Mouse (Mus musculus) heart, adult 2 months (tissue): ENCODE data around the gene Slit3. TPM values are rescaled to one million over a fixed set of nuclear protein-coding genes. Genes with fewer than 3 reads are reported as not detected.

Experiments used
- DNase-seq, 2 experiments: peaks; one replicate each; pipeline ENCODE4 v3.0.0; 2021
- H3K27ac ChIP-seq: fragments of 200-600 bp; 2 replicates; pipeline ENCODE4 v1.8.1; 2022
- H3K27me3 ChIP-seq: fragments of 200-500 bp; 2 replicates; pipeline ENCODE4 v1.6.1; 2012; ENCODE audit warnings: mild to moderate bottlenecking, low read length, inconsistent platforms, mixed read lengths; ENCODE audit not compliant: control insufficient read depth, insufficient read depth
- H3K36me3 ChIP-seq: fragments of 200-500 bp; 2 replicates; pipeline ENCODE4 v1.6.1; 2012; ENCODE audit warnings: low read length, inconsistent platforms; ENCODE audit not compliant: control insufficient read depth, insufficient read depth
- H3K4me1 ChIP-seq: fragments of 200-500 bp; 2 replicates; pipeline ENCODE4 v1.6.1; 2011; ENCODE audit warnings: low read length; ENCODE audit not compliant: control insufficient read depth, insufficient read depth
- H3K4me3 ChIP-seq: fragments of 200-600 bp; 2 replicates; pipeline ENCODE4 v1.8.1; 2022
- H3K79me2 ChIP-seq: fragments of 200-500 bp; replicated peaks from 2 replicates; pipeline ENCODE4 v1.6.1; 2012; ENCODE audit warnings: mild to moderate bottlenecking, inconsistent platforms, low read length, moderate library complexity, mixed read lengths; ENCODE audit not compliant: control insufficient read depth, insufficient read depth
- H3K9ac ChIP-seq: fragments of 200-500 bp; 2 replicates; pipeline ENCODE4 v1.6.1; 2012; ENCODE audit warnings: low read depth, mild to moderate bottlenecking, control low read depth, inconsistent platforms, low read length, mixed read lengths
- CTCF ChIP-seq: fragments of 200-600 bp; IDR thresholded peaks from 2 replicates; pipeline ENCODE4 v1.8.1; 2022; ENCODE audit warnings: antibody characterized with exemption, mild to moderate bottlenecking, moderate library complexity
- EP300 ChIP-seq: fragments of 200-500 bp; IDR thresholded peaks from 2 replicates; pipeline ENCODE4 v1.6.1; 2011; ENCODE audit warnings: low read depth, low read length, control low read depth; ENCODE audit not compliant: insufficient read depth
- POLR2A ChIP-seq: fragments of 200-500 bp; IDR thresholded peaks from 2 replicates; pipeline ENCODE4 v1.6.1; 2011; ENCODE audit warnings: mild to moderate bottlenecking, low read depth, low read length, control low read depth; ENCODE audit not compliant: insufficient read depth
- WGBS: fragments of 180-500 bp; shearing (Covaris S2); methylation state at CpG from one replicate; pipeline ENCODE4 v1.1.7; 2018; 5-methylcytosine and 5-hydroxymethylcytosine counted together
- intact Hi-C: fragments of 180-260 bp; cut with DNase I; formaldehyde crosslinking; loops from one replicate; pipeline ENCODE4 v1.15.1; 2025
- polyA plus RNA-seq: library from polyadenylated mRNA; depleted of rRNA; stranded (reverse); fragments of >200 nt; gene quantifications from 2 replicates; pipeline ENCODE4 v1.2.3, GENCODE M21; 2012
- total RNA-seq, 2 experiments: library from RNA; stranded (reverse); gene quantifications; 2 replicates each; pipeline ENCODE4 v1.2.3; 2021

Gene Slit3
- total and polyA plus RNA-seq, 3 experiments: 12.3 to 15.8 (median 14.6) TPM

DNA sequence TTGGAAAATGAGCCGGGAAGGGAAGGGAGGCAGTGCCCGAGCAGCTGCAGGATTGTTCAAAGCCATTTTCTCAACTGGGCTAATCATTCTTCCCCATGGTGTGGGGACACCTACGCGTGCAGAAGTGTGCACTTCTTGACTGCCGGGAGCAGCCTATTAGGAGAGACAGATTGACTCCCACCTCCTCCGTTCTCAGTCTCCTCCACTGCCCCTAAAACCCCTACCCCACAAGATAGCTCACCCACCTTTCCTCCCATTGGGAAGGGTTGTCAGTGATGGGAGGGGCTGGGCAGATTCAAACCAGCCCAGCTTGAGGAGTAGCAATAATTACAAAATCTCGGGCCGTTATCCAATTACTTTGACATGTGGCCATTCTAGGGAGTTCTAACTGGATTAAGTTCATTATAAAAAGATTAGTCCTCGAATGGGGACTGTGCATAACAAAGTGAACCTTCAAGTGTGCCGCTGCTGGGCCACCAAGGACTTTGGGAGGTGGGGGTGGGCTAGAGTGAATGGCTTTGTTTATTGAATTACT lies 333.2 kb downstream of the Slit3 start:
- 50% methylated on average over 10 of the region's 10 CpGs for WGBS
- H3K27ac ChIP-seq: no peak overlapping the region
- TF ChIP-seq POLR2A (no peak), CTCF (no peak), EP300 (no peak)
- no peak overlapping the region for H3K9ac ChIP-seq
- H3K4me1 ChIP-seq: no peaks in the 10 kb centered on the region
- DNase-seq: no peak
- no peaks in the 10 kb centered on the region for H3K79me2 ChIP-seq
- H3K36me3 ChIP-seq: no peaks in the 10 kb centered on the region
- intact Hi-C loops: loop anchor here (5.0 kb wide), 2 partner anchors 213 to 612 kb away; no protein-coding TSS in a partner anchor
- H3K4me3 ChIP-seq: no peak overlapping the region
- H3K27me3 ChIP-seq: no peaks in the 10 kb centered on the region

DNA sequence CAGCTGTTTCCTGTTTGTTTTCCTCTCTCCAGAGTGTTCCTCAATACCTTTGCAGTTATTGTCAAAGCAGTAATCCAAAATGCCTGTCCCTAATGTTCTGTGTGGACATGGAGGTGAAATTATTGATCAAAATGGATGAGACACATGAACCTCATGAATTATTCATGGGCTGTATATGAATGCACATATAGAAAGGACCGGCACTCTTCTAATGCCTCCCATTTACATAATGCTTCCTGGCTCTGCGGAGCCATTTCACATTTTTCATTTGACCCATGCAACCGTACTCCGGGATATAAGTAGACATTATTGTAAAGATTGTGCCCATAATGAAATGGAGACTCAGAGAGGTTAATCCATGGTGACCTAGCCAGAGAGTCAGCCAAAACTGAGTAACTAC lies 333.8 kb downstream of the Slit3 start:
- no peaks in the 10 kb centered on the region for H3K4me1 ChIP-seq
- H3K9ac ChIP-seq: no peak overlapping the region
- H3K27ac ChIP-seq: no peak overlapping the region
- H3K36me3 ChIP-seq: no peaks in the 10 kb centered on the region
- no peaks in the 10 kb centered on the region for H3K27me3 ChIP-seq
- TF ChIP-seq POLR2A: no peak
- TF ChIP-seq CTCF: no peak
- no peak for TF ChIP-seq EP300
- no peak for DNase-seq
- intact Hi-C loops: loop anchor here (5.0 kb wide), 2 partner anchors 213 to 612 kb away; no protein-coding TSS in a partner anchor
- no peaks in the 10 kb centered on the region for H3K79me2 ChIP-seq
- H3K4me3 ChIP-seq: no peak overlapping the region
- WGBS: 92% methylated on average over 4 of the region's 4 CpGs

DNA sequence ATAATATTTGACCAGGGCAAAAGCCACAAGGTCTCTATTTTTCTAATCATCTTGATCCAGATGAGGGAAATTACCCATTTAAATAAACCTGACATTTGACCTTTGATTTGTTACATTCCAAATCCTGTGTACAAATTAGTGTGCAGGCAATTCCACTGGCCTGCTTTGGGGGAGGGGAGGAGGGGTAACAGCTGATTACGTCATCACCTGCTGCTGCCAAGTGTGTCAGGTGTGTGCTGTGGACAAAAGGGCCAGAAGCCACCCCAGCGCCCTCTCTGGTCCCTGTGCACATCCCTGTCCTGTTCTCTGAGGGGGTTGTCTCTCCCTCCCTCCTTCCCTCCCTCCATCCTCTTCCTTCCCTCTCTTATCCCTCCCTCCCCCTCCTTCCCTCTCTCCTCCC lies 337.0 kb downstream of the Slit3 start:
- no peak overlapping the region for H3K27ac ChIP-seq
- DNase-seq: no peak
- H3K9ac ChIP-seq: no peak overlapping the region
- intact Hi-C loops: no loop called here
- WGBS: 64% methylated on average over 2 of the region's 2 CpGs
- H3K36me3 ChIP-seq: no peaks in the 10 kb centered on the region
- no peaks in the 10 kb centered on the region for H3K79me2 ChIP-seq
- no peak overlapping the region for H3K4me3 ChIP-seq
- no peaks in the 10 kb centered on the region for H3K4me1 ChIP-seq
- no peak for TF ChIP-seq EP300
- H3K27me3 ChIP-seq: no peaks in the 10 kb centered on the region

- TF ChIP-seq POLR2A (no peak), EP300 (no peak), CTCF (no peak)
- no peaks in the 10 kb centered on the region for H3K36me3 ChIP-seq
- no peak overlapping the region for H3K4me3 ChIP-seq
- no peak for DNase-seq
- intact Hi-C loops: no loop called here
- H3K79me2 ChIP-seq: no peaks in the 10 kb centered on the region
- no peaks in the 10 kb centered on the region for H3K27me3 ChIP-seq
- H3K9ac ChIP-seq: no peak overlapping the region
- WGBS: 72% methylated on average over 6 of the region's 6 CpGs
- H3K27ac ChIP-seq: no peak overlapping the region
- no peaks in the 10 kb centered on the region for H3K4me1 ChIP-seq
Measured at GRCm38 (mm10) chr11:35466701-35467100, 345.7 kb downstream of the Slit3 start.

GRCm38 (mm10) chr11:35468847-35469246 lies 347.8 kb downstream of the Slit3 start:
- Histone ChIP-seq H3K36me3 (no peaks in the 10 kb centered on the region), H3K27ac (no peak overlapping the region), H3K4me3 (no peak overlapping the region), H3K79me2 (no peaks in the 10 kb centered on the region), H3K4me1 (no peaks in the 10 kb centered on the region), H3K9ac (no peak overlapping the region), H3K27me3 (no peaks in the 10 kb centered on the region; the same call in 1 of the 2 replicates)
- no peak for DNase-seq
- no peak for TF ChIP-seq EP300
- no peak for TF ChIP-seq POLR2A
- no peak for TF ChIP-seq CTCF
- intact Hi-C loops: no loop called here
- WGBS: 90% methylated on average over 7 of the region's 7 CpGs

DNA sequence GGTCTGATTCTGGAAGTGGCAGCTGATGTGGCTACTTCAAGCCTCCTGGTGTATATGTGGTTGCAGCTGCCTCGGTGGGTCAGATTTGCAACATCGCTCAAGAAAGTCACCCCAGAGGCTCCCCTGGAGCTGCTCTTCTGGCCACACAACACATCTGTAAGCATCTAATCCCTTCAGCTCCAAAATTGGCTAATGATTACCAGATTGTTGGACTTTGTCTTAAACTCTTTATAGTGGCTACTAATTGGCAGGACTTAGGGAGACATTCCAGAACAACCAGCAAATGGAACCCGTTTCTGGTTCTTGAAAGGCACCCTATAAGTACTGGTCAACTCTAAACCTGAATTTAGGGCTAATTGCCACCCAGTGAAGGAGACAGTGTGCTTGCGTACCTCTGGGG lies 348.9 kb downstream of the Slit3 start:
- H3K9ac ChIP-seq: no peak overlapping the region
- H3K27me3 ChIP-seq: no peaks in the 10 kb centered on the region; the same call in 1 of the 2 replicates
- H3K4me3 ChIP-seq: no peak overlapping the region
- no peak for DNase-seq
- no peaks in the 10 kb centered on the region for H3K36me3 ChIP-seq
- WGBS: 78% methylated on average over 4 of the region's 4 CpGs
- no peaks in the 10 kb centered on the region for H3K4me1 ChIP-seq
- intact Hi-C loops: no loop called here
- no peak for TF ChIP-seq EP300
- TF ChIP-seq POLR2A: no peak
- no peak for TF ChIP-seq CTCF
- no peak overlapping the region for H3K27ac ChIP-seq
- H3K79me2 ChIP-seq: no peaks in the 10 kb centered on the region
